Mouse (Mus musculus): ENCODE measurements around the gene Fras1.

- no peak for TF ChIP-seq HCFC1 (IDR thresholded peaks at IDR 0.05; ENCODE audit: low read depth, low read length)
- TF ChIP-seq CTCF (conservative IDR thresholded peaks at IDR 0.05 in 1 of 2, IDR thresholded peaks at IDR 0.05 in 1 of 2; ENCODE audit: low read depth in 2 of 2, low read length in 2 of 2): no peak
- no peak for TF ChIP-seq PAX5 (IDR thresholded peaks at IDR 0.05; ENCODE audit: low read length)
- TF ChIP-seq POLR2A (IDR thresholded peaks at IDR 0.05; ENCODE audit: low read depth, low read length): no peak
- TF ChIP-seq UBTF (IDR thresholded peaks at IDR 0.05; ENCODE audit: low read depth, low read length): no peak
- TF ChIP-seq MEF2A (IDR thresholded peaks at IDR 0.05; ENCODE audit: borderline replicate concordance, low read depth, low read length): no peak
- TF ChIP-seq BHLHE40 (IDR thresholded peaks at IDR 0.05; ENCODE audit: low read depth, low read length): no peak
- TF ChIP-seq JUND (conservative IDR thresholded peaks at IDR 0.05; ENCODE audit: low read depth, low read length): no peak
- no peak for TF ChIP-seq GABPA (IDR thresholded peaks at IDR 0.05; ENCODE audit: insufficient replicate concordance, low read depth, low read length)
These were observed 325.2 kb downstream of the Fras1 start for GRCm38 (mm10) chr5:96698972-96699371.
